Comparison of ENCODE assay signal across 23 mouse cellular contexts in genomic region chr4:102177258-102177657, GRCm38 (mm10).
"Had no signal": no experiment of that assay in that cellular context is flagged by ENCODE, and none has a peak within 500 bp of the region (broad histone marks: within the 10 kb centered on the region; RNA-seq: fewer than 3 reads in every experiment).

No protein-coding gene starts in this region.

- H3K4me3 ChIP-seq: layer of hippocampus, adult 2 months; limb, embryonic 10.5 days; limb, embryonic 13.5 days; liver, embryonic 12.5 days; liver, embryonic 15.5 days; midbrain, embryonic 12.5 days; midbrain, embryonic 15.5 days; neural tube, embryonic 12.5 days; neural tube, embryonic 15.5 days had no signal

- H3K27ac ChIP-seq: kidney, postnatal 0 days; layer of hippocampus, adult 2 months; limb, embryonic 10.5 days; limb, embryonic 13.5 days; liver, embryonic 12.5 days; liver, embryonic 15.5 days; midbrain, embryonic 12.5 days; midbrain, embryonic 15.5 days; neural tube, embryonic 12.5 days; neural tube, embryonic 15.5 days; stomach, postnatal 0 days had no signal

- H3K36me3 ChIP-seq: limb, embryonic 10.5 days; limb, embryonic 13.5 days; liver, embryonic 12.5 days; liver, embryonic 15.5 days; midbrain, embryonic 12.5 days; midbrain, embryonic 15.5 days; neural tube, embryonic 12.5 days; neural tube, embryonic 15.5 days had no signal

- H3K27me3 ChIP-seq: limb, embryonic 13.5 days; liver, embryonic 12.5 days; liver, embryonic 15.5 days; midbrain, embryonic 12.5 days; midbrain, embryonic 15.5 days; neural tube, embryonic 12.5 days; neural tube, embryonic 15.5 days had no signal

- ATAC-seq: liver, embryonic 12.5 days; midbrain, embryonic 15.5 days had no signal

- H3K4me1 ChIP-seq: limb, embryonic 10.5 days; limb, embryonic 13.5 days; liver, embryonic 12.5 days; liver, embryonic 15.5 days; midbrain, embryonic 12.5 days; midbrain, embryonic 15.5 days; neural tube, embryonic 12.5 days; neural tube, embryonic 15.5 days had no signal

- H3K9me3 ChIP-seq: limb, embryonic 10.5 days; limb, embryonic 13.5 days; liver, embryonic 12.5 days; liver, embryonic 15.5 days; midbrain, embryonic 12.5 days; midbrain, embryonic 15.5 days; neural tube, embryonic 12.5 days; neural tube, embryonic 15.5 days had no signal

- H3K4me2 ChIP-seq: limb, embryonic 13.5 days; liver, embryonic 12.5 days; liver, embryonic 15.5 days; midbrain, embryonic 12.5 days; midbrain, embryonic 15.5 days; neural tube, embryonic 12.5 days; neural tube, embryonic 15.5 days had no signal

- DNase-seq: kidney, postnatal 25 days; layer of hippocampus, adult 9-11 months; liver; lung, adult 18-20 months; lung, postnatal 10 days; lung, postnatal 4 days; right cerebral cortex, adult 18-20 months; right cerebral cortex, postnatal 14 days; right cerebral cortex, postnatal 4 days; thymus, adult 2 months; thymus, postnatal 14 days; thymus, postnatal 4 days had no signal

- H3K9ac ChIP-seq: limb, embryonic 13.5 days; liver, embryonic 12.5 days; liver, embryonic 15.5 days; midbrain, embryonic 12.5 days; midbrain, embryonic 15.5 days; neural tube, embryonic 12.5 days; neural tube, embryonic 15.5 days had no signal
